Mouse (Mus musculus) left cerebral cortex, adult 18-20 months (tissue): ENCODE measurements around the gene Ell. TPM values are rescaled to one million over a fixed set of nuclear protein-coding genes. Genes with fewer than 3 reads are reported as not detected.

Source experiments
- DNase-seq, 2 experiments: peaks; one replicate each; pipeline ENCODE4 v3.0.0; 2021 to 2022; ENCODE audit warnings: low spot score in 2 of 2, mixed read lengths in 1 of 2
- long read RNA-seq, 2 experiments: library from polyadenylated mRNA; stranded (forward); transcript quantifications; one replicate each; pipeline ENCODE4 v2.0.0; 2021
- total RNA-seq, 2 experiments: library from RNA; stranded (reverse); gene quantifications; 2 replicates each; pipeline ENCODE4 v1.2.3; 2021

Gene Ell
- 10 to 100 TPM; 19.0 to 21.6 TPM for total RNA-seq
- long read RNA-seq, experiment 1, transcript Ell-201 (12 exons, 3,072 nt), result major isoform, 21 of 34 reads
- long read RNA-seq, experiment 1, partial matches to known transcripts, result 5 of 34 reads
- long read RNA-seq, experiment 1, other reads (novel, unspliced or antisense), result 8 of 34 reads
- long read RNA-seq, experiment 2, transcript Ell-201 (12 exons, 3,072 nt), result major isoform, 13 of 22 reads
- long read RNA-seq, experiment 2, partial matches to known transcripts, result 6 of 22 reads
- long read RNA-seq, experiment 2, other reads (novel, unspliced or antisense), result 3 of 22 reads

- DNase-seq, result peak; percentile 99 to 100
Observed at GRCm38 (mm10) chr8:70539077-70539813, at the start of gene Ell. Gene Ell, plus strand, starts transcription at chr8:70539457.

DNA sequence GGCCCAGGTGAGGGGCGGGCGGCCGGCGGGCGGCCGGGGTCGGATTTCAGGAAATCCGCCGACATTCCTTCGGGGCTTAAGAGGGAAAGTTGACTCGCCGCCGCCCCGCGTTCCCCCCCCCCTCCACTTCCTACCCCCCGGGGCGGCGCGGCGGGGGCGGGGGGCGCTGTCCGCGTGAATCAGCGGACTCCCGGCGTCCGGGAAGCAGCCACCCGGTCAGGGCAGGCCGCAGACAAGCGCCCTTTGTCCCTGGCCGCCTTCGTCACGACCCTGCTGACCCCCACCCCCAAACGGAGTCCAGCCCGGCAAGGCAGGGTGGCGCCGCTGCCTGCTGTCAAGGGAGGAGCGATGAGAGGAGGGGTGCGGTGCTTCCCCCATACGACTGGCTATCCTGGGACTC lies 49.7 kb upstream of the Ell start:
- no peak for DNase-seq

- DNase-seq, result no peak
Observed at GRCm38 (mm10) chr8:70490061-70490879, 49.0 kb upstream of the Ell start.

DNA sequence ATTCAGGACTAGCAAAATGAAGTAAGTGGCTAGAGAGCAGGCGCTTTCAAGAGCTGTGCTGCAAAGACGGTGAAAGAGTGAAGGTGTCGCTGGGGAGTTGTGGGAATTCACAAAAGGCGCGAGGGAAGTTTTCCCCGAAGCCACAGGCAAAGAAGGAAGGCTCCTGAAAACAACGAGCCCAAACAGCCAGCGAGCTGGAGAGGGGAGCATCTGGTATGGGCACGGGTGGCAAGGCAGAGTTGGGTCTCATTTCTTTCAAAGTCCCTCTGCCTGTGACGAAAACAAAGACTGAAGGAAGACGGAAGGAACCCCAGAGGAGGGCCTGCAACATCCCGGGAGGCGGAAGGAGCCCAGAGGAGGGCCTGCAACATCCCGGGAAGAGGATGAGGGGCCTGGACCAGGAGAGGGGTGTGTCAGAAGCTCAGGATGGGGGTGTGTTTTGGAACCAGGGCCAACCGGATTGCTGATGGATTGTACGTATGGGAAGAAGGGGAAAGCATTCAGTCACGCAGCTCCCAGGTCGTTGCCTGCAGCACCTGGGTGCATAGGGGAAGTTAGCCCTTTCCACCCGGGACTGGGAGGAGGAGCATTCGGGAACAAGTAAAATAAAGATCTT lies 48.3 kb upstream of the Ell start:
- DNase-seq, result no peak

GRCm38 (mm10) chr8:70492664-70493640 lies 46.3 kb upstream of the Ell start, which contains the start of gene Crlf1:
Gene Crlf1, plus strand, starts transcription at chr8:70493158.
- no peak for DNase-seq

GRCm38 (mm10) chr8:70493692-70494415 lies 45.4 kb upstream of the Ell start:
- DNase-seq, result no peak

GRCm38 (mm10) chr8:70494416-70494945 lies 44.8 kb upstream of the Ell start:
- no peak for DNase-seq

DNA sequence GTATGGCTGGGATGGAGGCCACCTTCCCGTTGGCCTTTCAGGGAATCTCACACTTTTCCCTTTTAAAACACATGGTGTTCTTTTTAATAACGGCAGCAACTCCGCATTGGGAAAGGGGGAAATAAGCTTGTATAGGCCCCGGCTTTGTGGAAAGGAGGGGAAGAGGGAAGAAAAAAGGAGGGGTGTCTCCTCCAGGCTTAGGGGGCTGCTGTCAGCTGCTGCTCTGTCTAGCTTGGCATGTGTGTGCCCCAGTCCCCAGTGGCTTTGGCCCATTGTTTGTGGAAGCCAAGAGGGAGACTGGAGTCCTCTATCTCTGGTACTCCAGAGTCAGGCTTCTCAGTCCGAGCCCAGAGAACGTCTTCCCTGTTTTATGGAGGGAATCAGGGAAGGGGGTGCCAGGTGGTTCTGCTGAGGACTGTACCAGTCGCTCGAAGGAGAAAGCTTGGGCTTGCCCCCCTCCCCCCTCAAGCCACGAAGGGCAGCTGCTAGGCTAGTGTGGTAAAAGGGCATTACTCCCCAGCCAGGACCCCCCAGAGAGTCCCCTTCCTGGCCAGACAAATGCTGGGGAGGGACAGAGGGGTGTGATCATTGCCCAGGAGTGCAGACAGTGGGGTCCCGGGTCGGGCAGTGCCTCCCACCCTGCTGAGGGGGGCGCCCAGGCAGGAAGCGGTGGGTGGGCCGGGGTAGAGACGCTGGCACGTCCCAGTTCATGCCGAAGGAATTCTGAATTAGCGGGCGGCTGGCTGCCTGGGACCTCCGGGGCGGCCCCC lies 44.1 kb upstream of the Ell start:
- no peak for DNase-seq

DNA sequence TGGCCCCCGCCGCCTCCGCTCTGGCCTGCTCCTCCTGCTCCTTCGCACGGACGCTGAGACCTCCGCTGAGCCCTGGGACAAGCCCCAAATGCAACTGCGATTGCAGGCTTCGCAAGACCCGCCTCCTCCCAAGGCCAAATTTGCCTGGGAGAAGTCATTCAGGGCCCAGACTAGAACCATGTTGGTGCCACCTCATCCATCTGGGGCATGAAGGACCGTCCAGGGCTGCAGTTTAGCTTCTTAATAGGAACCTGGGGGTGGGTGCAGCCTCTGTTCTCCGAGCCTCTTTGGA lies 43.5 kb upstream of the Ell start:
- DNase-seq, result no peak

DNA sequence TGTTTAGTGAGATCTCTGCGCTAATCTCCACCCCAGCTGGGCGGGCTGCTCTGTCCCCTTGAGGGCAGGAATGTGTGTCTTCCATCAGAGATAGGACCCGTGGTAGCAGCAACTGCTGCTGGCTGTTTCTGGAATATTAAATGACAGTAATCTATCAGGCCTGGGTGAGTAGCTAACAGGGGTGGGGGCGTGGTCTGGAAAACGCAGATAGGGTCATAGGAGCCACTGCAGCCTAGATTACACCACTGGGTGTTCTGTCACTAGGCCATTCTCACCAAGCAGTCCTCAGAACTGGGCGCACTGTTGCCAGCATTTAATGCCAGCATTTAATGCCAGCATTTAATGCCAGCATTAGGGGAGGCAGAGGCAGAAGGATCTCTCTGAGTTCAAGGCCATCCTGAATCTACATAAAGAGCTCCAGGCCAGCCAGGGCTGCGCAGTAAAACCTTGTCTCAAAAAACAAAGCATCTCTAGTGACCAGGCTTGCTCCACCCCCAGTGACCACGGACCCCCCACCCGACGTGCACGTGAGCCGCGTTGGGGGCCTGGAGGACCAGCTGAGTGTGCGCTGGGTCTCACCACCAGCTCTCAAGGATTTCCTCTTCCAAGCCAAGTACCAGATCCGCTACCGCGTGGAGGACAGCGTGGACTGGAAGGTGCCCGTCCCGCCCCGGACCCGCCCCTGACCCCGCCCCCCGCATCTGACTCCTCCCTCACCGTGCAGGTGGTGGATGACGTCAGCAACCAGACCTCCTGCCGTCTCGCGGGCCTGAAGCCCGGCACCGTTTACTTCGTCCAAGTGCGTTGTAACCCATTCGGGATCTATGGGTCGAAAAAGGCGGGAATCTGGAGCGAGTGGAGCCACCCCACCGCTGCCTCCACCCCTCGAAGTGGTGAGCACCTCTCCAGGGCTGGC lies 38.6 kb upstream of the Ell start:
- DNase-seq, result no peak

- no peak for DNase-seq
Observed at GRCm38 (mm10) chr8:70501820-70502529, 37.3 kb upstream of the Ell start.

DNA sequence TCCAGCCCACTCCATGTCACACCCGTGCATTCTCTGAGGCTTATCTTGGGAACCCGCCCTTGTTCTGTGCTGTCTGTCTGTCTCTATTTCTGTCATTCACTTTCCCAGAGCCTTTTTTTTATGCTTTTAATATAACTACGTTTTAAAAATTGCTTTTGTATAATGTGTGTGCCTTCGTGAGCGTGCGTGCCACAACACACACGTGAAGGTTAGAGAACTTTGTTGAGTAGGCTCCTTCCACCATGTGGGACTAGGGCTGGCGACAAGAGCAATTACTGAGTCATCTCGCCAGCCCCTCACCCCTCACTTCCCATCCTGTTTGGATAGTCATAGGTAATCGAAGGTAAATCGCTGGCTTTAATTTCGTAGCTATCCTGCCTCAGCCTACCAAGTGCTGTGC lies 36.7 kb upstream of the Ell start:
- DNase-seq, result no peak

- DNase-seq, result peak; percentile 54 to 63
Observed at GRCm38 (mm10) chr8:70503062-70503750, 36.1 kb upstream of the Ell start.

DNA sequence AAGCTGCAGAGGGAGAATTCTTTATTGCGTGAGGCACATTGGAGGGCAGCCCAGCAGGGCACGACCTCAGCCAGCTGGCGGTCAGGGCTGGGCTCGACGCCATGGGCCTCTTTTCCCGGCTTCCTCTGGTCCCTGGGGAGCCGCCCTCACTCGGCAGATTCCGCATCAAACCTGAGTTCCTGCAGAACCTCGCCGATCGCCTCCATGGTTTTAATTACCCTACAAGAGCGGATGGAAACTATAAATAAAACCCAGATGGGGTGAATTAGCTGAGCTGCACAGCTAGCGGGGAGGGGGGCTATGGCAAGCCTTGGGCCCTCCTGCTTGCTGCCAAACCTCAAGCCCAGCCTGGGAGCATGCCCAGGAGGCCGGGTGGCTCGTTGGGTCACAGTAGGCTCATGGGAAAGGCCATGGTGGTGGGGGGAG lies 35.0 kb upstream of the Ell start:
- DNase-seq, result peak in 1 of 2 experiments; percentile 34

DNA sequence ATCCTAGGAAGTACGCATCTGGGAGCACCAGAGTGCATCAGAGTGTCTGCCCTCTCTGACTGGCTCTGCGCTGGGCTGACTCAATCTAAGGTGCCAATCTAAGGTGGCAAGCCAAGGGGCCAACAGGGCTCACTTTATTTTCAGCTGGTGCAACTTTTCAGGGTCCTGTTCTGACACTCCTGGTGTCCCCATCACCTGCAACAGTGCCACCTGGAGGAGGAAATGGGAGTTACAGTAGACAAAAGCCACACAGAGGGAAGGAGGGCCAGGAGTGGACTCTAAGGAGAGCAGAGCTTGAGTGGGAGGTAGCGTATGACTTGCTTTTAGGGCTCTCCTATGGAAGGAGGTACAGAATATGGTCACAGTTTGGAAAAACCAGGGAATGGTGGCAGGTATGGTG lies 34.4 kb upstream of the Ell start:
- DNase-seq, result peak; percentile 84 to 94

DNA sequence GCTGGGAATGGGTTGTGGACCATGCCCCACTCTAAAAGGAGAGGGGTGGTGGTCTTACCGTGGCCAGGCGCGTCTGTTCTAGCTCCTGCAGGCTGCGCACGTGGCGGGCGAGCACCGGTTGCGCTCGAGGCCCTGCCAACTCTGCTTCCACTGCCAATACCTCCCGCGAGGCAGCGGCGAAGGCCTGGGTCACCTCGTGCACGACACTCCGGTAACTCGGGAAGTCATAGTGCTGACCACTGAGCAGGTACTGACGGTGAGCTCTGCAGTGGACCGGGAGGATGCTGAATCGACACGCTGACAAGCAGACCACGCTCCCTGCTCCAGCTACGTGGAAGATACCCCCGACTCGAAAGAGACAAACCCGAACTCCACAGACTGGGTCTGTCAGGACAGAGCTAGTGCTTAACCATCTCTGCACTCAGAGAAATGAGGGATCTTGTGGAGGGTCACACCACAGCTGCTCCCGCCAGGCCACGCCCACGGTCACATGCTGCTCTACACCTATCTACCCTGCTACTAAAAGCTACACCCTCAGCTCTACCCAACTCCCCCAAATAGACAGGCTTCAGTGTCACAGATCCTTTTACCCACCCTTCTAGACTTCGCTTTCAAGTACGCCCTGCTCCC lies 33.4 kb upstream of the Ell start:
- DNase-seq, result no peak
